Mouse (Mus musculus): ENCODE measurements around the gene Tnf. TPM values are rescaled to one million over a fixed set of nuclear protein-coding genes. Genes with fewer than 3 reads are reported as not detected.

The Tnf gene
- polyA plus RNA-seq (2012; rRNA removed) = 0.33 and 0.48 TPM in 2 replicates

DNA sequence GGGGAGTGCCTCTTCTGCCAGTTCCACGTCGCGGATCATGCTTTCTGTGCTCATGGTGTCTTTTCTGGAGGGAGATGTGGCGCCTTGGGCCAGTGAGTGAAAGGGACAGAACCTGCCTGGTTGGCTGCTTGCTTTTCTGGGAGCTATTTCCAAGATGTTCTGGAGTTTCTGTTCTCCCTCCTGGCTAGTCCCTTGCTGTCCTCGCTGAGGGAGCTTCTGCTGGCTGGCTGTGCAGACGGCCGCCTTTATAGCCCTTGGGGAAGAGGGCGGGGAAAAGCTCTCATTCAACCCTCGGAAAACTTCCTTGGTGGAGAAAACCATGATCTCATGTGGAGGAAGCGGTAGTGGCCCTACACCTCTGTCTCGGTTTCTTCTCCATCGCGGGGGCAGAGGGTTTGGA, at the start of gene Tnf:
Gene Tnf, minus strand, starts transcription at position 221 of the 400 bp plus-strand sequence.

GRCm38 (mm10) chr17:35241305-35242014, 39.7 kb upstream of the Tnf start, which contains the start of gene Ddx39b:
Gene Ddx39b (plus strand): TSS chr17:35241746.

DNA sequence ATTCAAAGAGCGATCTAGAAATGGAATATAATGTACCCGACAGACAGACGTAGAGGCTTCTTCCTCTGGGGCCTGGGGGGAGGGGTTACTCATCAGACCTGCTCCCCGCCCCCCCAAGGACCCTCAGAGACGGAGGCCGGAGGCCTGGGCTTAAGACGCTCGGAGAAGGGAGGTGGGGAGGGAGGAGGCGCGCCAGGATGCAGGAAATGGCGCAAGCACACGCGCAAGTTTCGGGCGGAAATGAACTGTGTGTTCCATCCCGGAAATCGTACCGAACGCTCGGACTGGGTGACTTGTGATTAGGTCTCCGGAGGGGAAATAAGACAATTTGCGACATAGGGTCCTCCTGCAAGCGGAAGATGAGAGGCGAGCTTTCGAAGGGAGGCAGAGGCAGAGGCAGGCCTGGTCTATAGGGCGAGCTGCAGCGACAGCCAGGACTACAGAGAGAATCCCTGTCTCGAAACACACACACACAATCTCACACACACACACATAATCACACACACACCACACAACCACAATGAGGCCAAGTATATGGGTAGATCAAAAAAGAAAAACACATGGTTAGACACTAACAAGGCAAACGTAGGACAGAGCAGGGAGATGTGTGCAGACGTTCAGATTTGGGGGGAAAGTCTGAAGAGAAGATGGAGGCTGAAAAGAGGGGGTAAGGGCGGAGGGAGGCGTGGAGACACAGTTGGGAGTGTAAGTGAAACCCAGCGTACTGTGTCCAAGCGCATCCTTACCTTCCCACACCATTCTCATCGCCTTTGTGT, 34.0 kb upstream of the Tnf start, which contains the start of gene Nfkbil1:
Gene Nfkbil1, minus strand, starts transcription at position 179 of the 776 bp plus-strand sequence.

GRCm38 (mm10) chr17:35233114-35233980, 31.5 kb upstream of the Tnf start, which contains the start of gene Atp6v1g2:
Gene Atp6v1g2 (plus strand): TSS chr17:35233660.

GRCm38 (mm10) chr17:35220156-35220952, 18.5 kb upstream of the Tnf start, which contains the start of gene Gm16181:
Gene Gm16181 (plus strand): TSS chr17:35220834.

DNA sequence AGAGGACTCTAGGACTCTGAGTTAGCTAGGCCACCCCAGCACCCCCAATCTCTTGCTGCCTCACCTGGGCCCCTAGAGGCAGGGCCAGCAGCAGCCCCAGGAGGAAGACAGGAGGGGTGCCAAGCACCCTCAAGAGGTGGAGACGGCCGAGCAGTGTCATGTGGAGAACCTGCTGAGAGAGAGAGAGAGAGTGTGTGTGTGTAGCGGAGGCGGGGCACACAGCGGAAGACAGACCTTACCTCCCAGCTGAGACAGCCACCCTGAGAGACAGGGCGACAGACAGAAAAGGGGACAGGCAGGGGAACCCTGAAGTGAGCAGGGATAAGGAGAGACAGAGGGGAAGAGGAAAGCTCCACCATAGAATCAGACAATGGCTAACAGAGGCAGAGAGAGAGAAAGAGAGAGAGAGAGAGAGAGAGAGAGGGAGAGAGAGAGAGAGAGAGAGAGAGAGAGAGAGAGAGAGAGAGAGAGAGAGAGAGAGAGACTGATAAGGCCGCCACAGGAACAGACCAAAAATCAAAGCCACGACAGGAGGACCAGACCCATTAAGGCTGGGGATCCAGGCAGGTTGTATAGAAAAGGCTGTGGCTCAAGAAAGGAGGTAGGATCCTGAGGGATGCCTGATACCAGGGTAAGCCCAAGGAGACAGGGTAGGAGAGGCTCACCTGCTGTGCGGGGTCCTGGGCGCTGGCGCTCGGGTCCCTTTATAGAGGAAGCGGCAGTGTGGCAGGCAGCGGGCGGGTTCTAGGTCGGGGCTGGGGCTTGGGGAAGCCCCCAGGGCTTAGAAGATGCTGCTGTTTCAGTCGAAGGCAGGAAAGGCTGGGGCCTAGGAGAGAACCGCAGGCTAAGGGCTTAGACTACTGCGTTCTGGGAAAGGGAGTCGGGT, 2.9 kb upstream of the Tnf start, which contains the start of gene Lta:
Gene Lta, minus strand, starts transcription at position 858 of the 886 bp plus-strand sequence.

GRCm38 (mm10) chr17:35193881-35194843, 7.6 kb downstream of the Tnf start, which contains the start of gene Ltb:
Gene Ltb (plus strand): TSS chr17:35194439.

GRCm38 (mm10) chr17:35187959-35188610, 13.7 kb downstream of the Tnf start, which contains the start of gene Lst1:
Gene Lst1 (minus strand): TSS chr17:35188439.

DNA sequence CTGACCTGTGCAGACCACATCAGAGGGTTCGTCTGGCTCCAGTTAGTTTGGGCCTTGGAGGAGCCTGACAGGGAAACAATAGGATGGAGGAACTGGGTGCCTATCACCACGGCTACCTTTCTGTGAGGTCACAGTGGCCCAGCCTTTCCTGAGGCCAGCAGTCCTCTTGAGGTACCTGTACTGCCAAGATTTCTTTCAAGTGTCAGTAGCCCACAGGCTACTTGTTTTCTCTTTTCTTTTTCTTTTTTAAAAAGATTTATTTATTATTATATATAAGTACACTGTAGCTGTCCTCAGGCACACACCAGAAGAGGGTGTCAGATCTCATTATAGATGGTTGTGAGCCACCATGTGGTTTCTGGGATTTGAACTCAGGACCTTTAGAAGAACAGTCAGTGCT, 25.8 kb downstream of the Tnf start, which contains the start of gene Aif1:
Gene Aif1, minus strand, starts transcription at position 101 of the 400 bp plus-strand sequence.

DNA sequence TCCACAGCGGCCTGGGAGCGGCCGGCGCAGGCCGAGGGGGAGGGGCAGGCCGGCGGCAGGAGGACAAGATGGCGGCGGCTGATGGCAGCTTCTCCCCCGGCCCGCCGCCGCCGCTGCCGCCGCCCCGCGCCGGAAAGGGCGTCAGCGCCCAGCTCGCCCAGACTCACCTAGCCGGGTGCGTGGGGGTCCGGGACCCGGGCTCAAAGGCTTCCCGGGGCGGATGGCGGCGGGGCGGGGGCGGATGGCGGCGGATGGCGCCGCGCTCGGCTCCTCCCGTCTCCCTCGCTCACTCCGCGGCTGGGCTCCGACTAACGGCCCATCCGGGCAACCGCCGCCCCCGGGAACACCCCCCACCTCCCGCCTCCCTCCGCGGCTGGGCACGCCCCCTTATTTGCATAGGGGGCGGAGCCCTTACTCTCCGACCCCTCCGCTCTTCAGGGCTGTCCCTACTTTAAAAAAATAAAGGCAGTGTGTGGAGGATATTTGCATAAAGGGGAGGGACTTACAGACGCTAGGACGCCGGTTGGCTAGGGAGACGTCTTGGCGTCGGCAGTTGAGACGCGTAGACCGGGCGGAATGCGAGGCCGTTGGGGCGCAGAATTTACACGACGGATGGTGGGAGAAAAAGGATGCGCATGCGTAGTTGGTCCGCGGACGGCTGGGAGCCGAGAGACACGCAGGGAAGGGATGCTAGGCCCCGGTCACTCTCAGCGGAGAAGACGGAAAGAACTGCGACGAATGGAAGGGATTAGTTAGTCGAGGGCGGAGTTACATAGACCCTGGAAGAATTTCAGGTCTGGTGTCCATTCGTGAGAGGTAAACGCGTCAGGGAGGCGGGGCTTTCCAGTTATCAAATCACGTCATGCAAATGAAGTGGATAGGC, 37.0 kb downstream of the Tnf start, which contains the start of gene Prrc2a:
Gene Prrc2a, minus strand, starts transcription at position 330 of the 883 bp plus-strand sequence.

Other genes with a start within 250 kb of the Tnf start
- 1.1 and 1.3 TPM in 2 replicates for gene Hspa1b, start 242.8 kb downstream of the Tnf start, polyA plus RNA-seq (2012; rRNA removed)
- gene Gm20481, start 232.1 kb downstream of the Tnf start, polyA plus RNA-seq (2012; rRNA removed) = not detected in 2 replicates
- gene Hspa1a, start 229.9 kb downstream of the Tnf start, polyA plus RNA-seq (2012; rRNA removed) = 0.58 and 0.67 TPM in 2 replicates
- gene Hspa1l, start 229.3 kb downstream of the Tnf start, polyA plus RNA-seq (2012; rRNA removed) = 0.02 TPM in 2 replicates
- gene Lsm2, start 220.1 kb downstream of the Tnf start, polyA plus RNA-seq (2012; rRNA removed) = 106 and 129 TPM in 2 replicates
- 58.0 and 65.7 TPM in 2 replicates for gene Vars, start 201.0 kb downstream of the Tnf start, polyA plus RNA-seq (2012; rRNA removed)
- 0.12 and 0.20 TPM in 2 replicates for gene Vwa7, start 185.4 kb downstream of the Tnf start, polyA plus RNA-seq (2012; rRNA removed)
- 2.0 TPM in 2 replicates for gene Sapcd1, start 174.0 kb downstream of the Tnf start, polyA plus RNA-seq (2012; rRNA removed)
- gene Msh5, start 155.3 kb downstream of the Tnf start, polyA plus RNA-seq (2012; rRNA removed) = 3.3 and 4.1 TPM in 2 replicates
- 70.1 and 85.9 TPM in 2 replicates for gene Clic1, start 152.0 kb downstream of the Tnf start, polyA plus RNA-seq (2012; rRNA removed)
- 11.1 and 13.5 TPM in 2 replicates for gene Ddah2, start 143.0 kb downstream of the Tnf start, polyA plus RNA-seq (2012; rRNA removed)
- gene Ly6g6c, start 136.6 kb downstream of the Tnf start, polyA plus RNA-seq (2012; rRNA removed) = 0.21 and 0.24 TPM in 2 replicates
- gene Mpig6b, start 135.8 kb downstream of the Tnf start, polyA plus RNA-seq (2012; rRNA removed) = 1.8 and 2.7 TPM in 2 replicates
- 0.03 and 0.15 TPM in 2 replicates for gene Ly6g6e, start 125.1 kb downstream of the Tnf start, polyA plus RNA-seq (2012; rRNA removed)
- gene Ly6g6d, start 123.9 kb downstream of the Tnf start, polyA plus RNA-seq (2012; rRNA removed) = 0.66 and 0.76 TPM in 2 replicates
- gene Ly6g6f, start 116.4 kb downstream of the Tnf start, polyA plus RNA-seq (2012; rRNA removed) = 4.6 TPM in 2 replicates
- gene Abhd16a, start 112.7 kb downstream of the Tnf start, polyA plus RNA-seq (2012; rRNA removed) = 25.1 and 29.0 TPM in 2 replicates
- gene Ly6g5c, start 93.7 kb downstream of the Tnf start, polyA plus RNA-seq (2012; rRNA removed) = not detected in 2 replicates
- gene Ly6g5b, start 86.6 kb downstream of the Tnf start, polyA plus RNA-seq (2012; rRNA removed) = 0.42 and 0.67 TPM in 2 replicates
- 9.1 and 10.2 TPM in 2 replicates for gene Gpank1, start 80.6 kb downstream of the Tnf start, polyA plus RNA-seq (2012; rRNA removed)
- 76.9 and 86.4 TPM in 2 replicates for gene Csnk2b, start 80.0 kb downstream of the Tnf start, polyA plus RNA-seq (2012; rRNA removed)
- gene D17H6S53E, start 75.6 kb downstream of the Tnf start, polyA plus RNA-seq (2012; rRNA removed) = 1.2 and 1.6 TPM in 2 replicates
- 296 and 349 TPM in 2 replicates for gene Apom, start 70.0 kb downstream of the Tnf start, polyA plus RNA-seq (2012; rRNA removed)
- 40.6 and 45.5 TPM in 2 replicates for gene Bag6, start 66.8 kb downstream of the Tnf start, polyA plus RNA-seq (2012; rRNA removed)
- gene Prrc2a, start 37.1 kb downstream of the Tnf start, polyA plus RNA-seq (2012; rRNA removed) = 48.0 and 59.1 TPM in 2 replicates
- 9.0 and 9.2 TPM in 2 replicates for gene Aif1, start 25.9 kb downstream of the Tnf start, polyA plus RNA-seq (2012; rRNA removed)
- gene Lst1, start 13.6 kb downstream of the Tnf start, polyA plus RNA-seq (2012; rRNA removed) = 21.0 and 28.7 TPM in 2 replicates
- gene Ltb, start 7.6 kb downstream of the Tnf start, polyA plus RNA-seq (2012; rRNA removed) = 0.53 and 0.76 TPM in 2 replicates
- gene Lta, start 3.3 kb upstream of the Tnf start, polyA plus RNA-seq (2012; rRNA removed) = 0.03 and 0.09 TPM in 2 replicates
- 0.10 TPM in 1 of 2 replicates, not detected in the other for gene Gm16181, start 18.8 kb upstream of the Tnf start, polyA plus RNA-seq (2012; rRNA removed)
- gene Atp6v1g2, start 31.7 kb upstream of the Tnf start, polyA plus RNA-seq (2012; rRNA removed) = 1.6 and 1.7 TPM in 2 replicates
- gene Nfkbil1, start 33.8 kb upstream of the Tnf start, polyA plus RNA-seq (2012; rRNA removed) = 3.6 and 4.1 TPM in 2 replicates
- 174 and 208 TPM in 2 replicates for gene Ddx39b, start 39.7 kb upstream of the Tnf start, polyA plus RNA-seq (2012; rRNA removed)
- 35.7 and 45.9 TPM in 2 replicates for gene H2-D1, start 60.7 kb upstream of the Tnf start, polyA plus RNA-seq (2012; rRNA removed)
- 0.50 and 0.63 TPM in 2 replicates for gene H2-Q1, start 118.4 kb upstream of the Tnf start, polyA plus RNA-seq (2012; rRNA removed)
- gene H2-Q2, start 140.2 kb upstream of the Tnf start, polyA plus RNA-seq (2012; rRNA removed) = 0.53 and 0.67 TPM in 2 replicates
- gene H2-Q4, start 177.6 kb upstream of the Tnf start, polyA plus RNA-seq (2012; rRNA removed) = 6.6 and 6.8 TPM in 2 replicates
- gene H2-Q6, start 222.8 kb upstream of the Tnf start, polyA plus RNA-seq (2012; rRNA removed) = 10.0 and 11.4 TPM in 2 replicates
- gene H2-Q7, start 237.1 kb upstream of the Tnf start, polyA plus RNA-seq (2012; rRNA removed) = 20.5 and 21.9 TPM in 2 replicates